Mouse (Mus musculus): Measurements from ENCODE around the gene Mrpl34. TPM values are rescaled to one million over a fixed set of nuclear protein-coding genes. Genes with fewer than 3 reads are reported as not detected.

Gene Mrpl34
- polyA plus RNA-seq, 1 experiment from 2014 or later = 191 TPM

- H3K4me3 ChIP-seq (ENCODE audit: low read depth, low read length) = peak overlapping the region; percentile 28
- H3K4me1 ChIP-seq (replicated peaks; ENCODE audit: control insufficient read depth, insufficient read depth, low read length) = no peaks in the 10 kb centered on the region
- DNase-seq (ENCODE audit: low spot score) (peak; percentile 86), ATAC-seq (replicated peaks; ENCODE audit: low FRiP score, low TSS enrichment, low read depth) (peak; percentile 79)
- H3K27ac ChIP-seq (ENCODE audit: low read depth) = no peak overlapping the region
- 0 out of 2 replicates have a peak overlapping the region, but pooled peaks have one; percentile 27 for H3K9ac ChIP-seq (ENCODE audit: low read length)
- H3K9me3 ChIP-seq (ENCODE audit: control insufficient read depth, low read length) = no peaks in the 10 kb centered on the region
- under 1% methylated on average over 57 of the region's 61 CpGs for WGBS
- H3K36me3 ChIP-seq (ENCODE audit: control insufficient read depth, insufficient read depth, low read length) = no peaks in the 10 kb centered on the region
- peak overlapping the region; percentile 71 for H3K4me2 ChIP-seq (ENCODE audit: low read length)
- peaks cover 34% of the 10 kb centered on the region for H3K27me3 ChIP-seq (replicated peaks; ENCODE audit: control insufficient read depth, insufficient read depth, low read length)
Observed at GRCm38 (mm10) chr8:71507589-71508104, 42.9 kb downstream of the Mrpl34 start.

GRCm38 (mm10) chr8:71509316-71509715 lies 44.6 kb downstream of the Mrpl34 start:
- Histone ChIP-seq H3K27me3 (replicated peaks; ENCODE audit: control insufficient read depth, insufficient read depth, low read length) (peaks cover 34% of the 10 kb centered on the region), H3K4me3 (ENCODE audit: low read depth, low read length) (no peak overlapping the region), H3K4me1 (replicated peaks; ENCODE audit: control insufficient read depth, insufficient read depth, low read length) (no peaks in the 10 kb centered on the region), H3K4me2 (ENCODE audit: low read length) (no peak overlapping the region), H3K27ac (ENCODE audit: low read depth) (no peak overlapping the region), H3K9me3 (ENCODE audit: control insufficient read depth, low read length) (no peaks in the 10 kb centered on the region), H3K36me3 (ENCODE audit: control insufficient read depth, insufficient read depth, low read length) (no peaks in the 10 kb centered on the region), H3K9ac (ENCODE audit: low read length) (no peak overlapping the region)
- no peak for ATAC-seq (replicated peaks; ENCODE audit: low FRiP score, low TSS enrichment, low read depth)
- WGBS = 68% methylated on average over 2 of the region's 2 CpGs
- no peak for DNase-seq (ENCODE audit: low spot score)

- DNase-seq (ENCODE audit: low spot score) (no peak), ATAC-seq (replicated peaks; ENCODE audit: low FRiP score, low TSS enrichment, low read depth) (no peak)
- H3K4me2 ChIP-seq (ENCODE audit: low read length) = no peak within 1 kb of the TSS; the same call in 1 of the 2 replicates
- H3K9me3 ChIP-seq (ENCODE audit: control insufficient read depth, low read length) = no peaks in the 10 kb centered on the region
- WGBS = 20% methylated on average over 14 of the region's 14 CpGs
- H3K4me1 ChIP-seq (replicated peaks; ENCODE audit: control insufficient read depth, insufficient read depth, low read length) = no peaks in the 10 kb centered on the region
- peak within 1 kb of the TSS; percentile 13; the same call in 1 of the 2 replicates for H3K4me3 ChIP-seq (ENCODE audit: low read depth, low read length)
- H3K36me3 ChIP-seq (ENCODE audit: control insufficient read depth, insufficient read depth, low read length) = no peaks in the 10 kb centered on the region
- no peak within 1 kb of the TSS for H3K9ac ChIP-seq (ENCODE audit: low read length)
- H3K27ac ChIP-seq (ENCODE audit: low read depth) = no peak within 1 kb of the TSS
- H3K27me3 ChIP-seq (replicated peaks; ENCODE audit: control insufficient read depth, insufficient read depth, low read length) = peaks cover 26% of the 10 kb centered on the region
Observed at GRCm38 (mm10) chr8:71511644-71512043, 46.9 kb downstream of the Mrpl34 start, which contains the start of gene Plvap. Gene Plvap (minus strand): TSS chr8:71511752.

GRCm38 (mm10) chr8:71513018-71513754 lies 48.4 kb downstream of the Mrpl34 start:
- Histone ChIP-seq H3K9me3 (ENCODE audit: control insufficient read depth, low read length) (no peaks in the 10 kb centered on the region), H3K27ac (ENCODE audit: low read depth) (no peak overlapping the region), H3K36me3 (ENCODE audit: control insufficient read depth, insufficient read depth, low read length) (no peaks in the 10 kb centered on the region), H3K27me3 (replicated peaks; ENCODE audit: control insufficient read depth, insufficient read depth, low read length) (peaks cover 12% of the 10 kb centered on the region), H3K4me2 (ENCODE audit: low read length) (no peak overlapping the region), H3K4me3 (ENCODE audit: low read depth, low read length) (no peak overlapping the region), H3K4me1 (replicated peaks; ENCODE audit: control insufficient read depth, insufficient read depth, low read length) (no peaks in the 10 kb centered on the region), H3K9ac (ENCODE audit: low read length) (no peak overlapping the region)
- ATAC-seq (replicated peaks; ENCODE audit: low FRiP score, low TSS enrichment, low read depth) = no peak
- DNase-seq (ENCODE audit: low spot score) = no peak
- WGBS = 66% methylated on average over 15 of the region's 15 CpGs

GRCm38 (mm10) chr8:71515043-71515442 lies 50.3 kb downstream of the Mrpl34 start:
- H3K27ac ChIP-seq (ENCODE audit: low read depth) = no peak overlapping the region
- H3K36me3 ChIP-seq (ENCODE audit: control insufficient read depth, insufficient read depth, low read length) = no peaks in the 10 kb centered on the region
- 68% methylated on average over 5 of the region's 5 CpGs for WGBS
- no peaks in the 10 kb centered on the region for H3K4me1 ChIP-seq (replicated peaks; ENCODE audit: control insufficient read depth, insufficient read depth, low read length)
- DNase-seq (ENCODE audit: low spot score) (no peak), ATAC-seq (replicated peaks; ENCODE audit: low FRiP score, low TSS enrichment, low read depth) (no peak)
- no peak overlapping the region for H3K4me3 ChIP-seq (ENCODE audit: low read depth, low read length)
- no peak overlapping the region for H3K9ac ChIP-seq (ENCODE audit: low read length)
- no peaks in the 10 kb centered on the region for H3K9me3 ChIP-seq (ENCODE audit: control insufficient read depth, low read length)
- no peaks in the 10 kb centered on the region for H3K27me3 ChIP-seq (replicated peaks; ENCODE audit: control insufficient read depth, insufficient read depth, low read length)
- H3K4me2 ChIP-seq (ENCODE audit: low read length) = no peak overlapping the region

Other genes with a start within 250 kb of the Mrpl34 start
- gene Myo9b, start 192.2 kb upstream of the Mrpl34 start, polyA plus RNA-seq (2014; fragmentation: Nextera tagmentation; extraction: Ambion mirVana) = 21.6 and 25.3 TPM in 2 replicates
- gene Haus8, start 192.0 kb upstream of the Mrpl34 start, polyA plus RNA-seq (2014; fragmentation: Nextera tagmentation; extraction: Ambion mirVana) = 47.9 and 60.1 TPM in 2 replicates
- gene Use1, start 98.1 kb upstream of the Mrpl34 start, polyA plus RNA-seq (2014; fragmentation: Nextera tagmentation; extraction: Ambion mirVana) = 110 and 111 TPM in 2 replicates
- gene Ocel1, start 93.7 kb upstream of the Mrpl34 start, polyA plus RNA-seq (2014; fragmentation: Nextera tagmentation; extraction: Ambion mirVana) = 3.5 and 5.3 TPM in 2 replicates
- gene Nr2f6, start 83.0 kb upstream of the Mrpl34 start, polyA plus RNA-seq (2014; fragmentation: Nextera tagmentation; extraction: Ambion mirVana) = 71.8 and 92.8 TPM in 2 replicates
- 8.3 and 9.4 TPM in 2 replicates for gene Ushbp1, start 69.2 kb upstream of the Mrpl34 start, polyA plus RNA-seq (2014; fragmentation: Nextera tagmentation; extraction: Ambion mirVana)
- gene Babam1, start 68.1 kb upstream of the Mrpl34 start, polyA plus RNA-seq (2014; fragmentation: Nextera tagmentation; extraction: Ambion mirVana) = 95.1 and 99.9 TPM in 2 replicates
- gene Ankle1, start 58.9 kb upstream of the Mrpl34 start, polyA plus RNA-seq (2014; fragmentation: Nextera tagmentation; extraction: Ambion mirVana) = 30.5 and 33.5 TPM in 2 replicates
- 29.4 and 30.8 TPM in 2 replicates for gene Abhd8, start 1.3 kb upstream of the Mrpl34 start, polyA plus RNA-seq (2014; fragmentation: Nextera tagmentation; extraction: Ambion mirVana)
- 102 TPM in 2 replicates for gene Dda1, start 4.2 kb downstream of the Mrpl34 start, polyA plus RNA-seq (2014; fragmentation: Nextera tagmentation; extraction: Ambion mirVana)
- gene Ano8, start 21.0 kb downstream of the Mrpl34 start, polyA plus RNA-seq (2014; fragmentation: Nextera tagmentation; extraction: Ambion mirVana) = 1.2 and 1.7 TPM in 2 replicates
- gene Gtpbp3, start 23.1 kb downstream of the Mrpl34 start, polyA plus RNA-seq (2014; fragmentation: Nextera tagmentation; extraction: Ambion mirVana) = 6.1 and 6.2 TPM in 2 replicates
- gene Plvap, start 46.8 kb downstream of the Mrpl34 start, polyA plus RNA-seq (2014; fragmentation: Nextera tagmentation; extraction: Ambion mirVana) = 59.3 and 63.7 TPM in 2 replicates
- gene Ccdc194, start 60.8 kb downstream of the Mrpl34 start, polyA plus RNA-seq (2014; fragmentation: Nextera tagmentation; extraction: Ambion mirVana) = 0.54 and 0.58 TPM in 2 replicates
- gene Bst2, start 72.5 kb downstream of the Mrpl34 start, polyA plus RNA-seq (2014; fragmentation: Nextera tagmentation; extraction: Ambion mirVana) = 11.8 and 14.5 TPM in 2 replicates
- 102 and 103 TPM in 2 replicates for gene Mvb12a, start 78.0 kb downstream of the Mrpl34 start, polyA plus RNA-seq (2014; fragmentation: Nextera tagmentation; extraction: Ambion mirVana)
- 0.83 and 1.6 TPM in 2 replicates for gene Tmem221, start 93.9 kb downstream of the Mrpl34 start, polyA plus RNA-seq (2014; fragmentation: Nextera tagmentation; extraction: Ambion mirVana)
- not detected in 2 replicates for gene Nxnl1, start 101.6 kb downstream of the Mrpl34 start, polyA plus RNA-seq (2014; fragmentation: Nextera tagmentation; extraction: Ambion mirVana)
- 15.8 and 20.0 TPM in 2 replicates for gene Slc27a1, start 103.9 kb downstream of the Mrpl34 start, polyA plus RNA-seq (2014; fragmentation: Nextera tagmentation; extraction: Ambion mirVana)
- gene Pgls, start 127.2 kb downstream of the Mrpl34 start, polyA plus RNA-seq (2014; fragmentation: Nextera tagmentation; extraction: Ambion mirVana) = 273 and 286 TPM in 2 replicates
- gene Fam129c, start 132.7 kb downstream of the Mrpl34 start, polyA plus RNA-seq (2014; fragmentation: Nextera tagmentation; extraction: Ambion mirVana) = 3.1 and 4.9 TPM in 2 replicates
- 84.4 and 85.3 TPM in 2 replicates for gene Colgalt1, start 146.0 kb downstream of the Mrpl34 start, polyA plus RNA-seq (2014; fragmentation: Nextera tagmentation; extraction: Ambion mirVana)
- gene Unc13a, start 206.8 kb downstream of the Mrpl34 start, polyA plus RNA-seq (2014; fragmentation: Nextera tagmentation; extraction: Ambion mirVana) = 1.6 and 2.4 TPM in 2 replicates
- gene Jak3, start 211.3 kb downstream of the Mrpl34 start, polyA plus RNA-seq (2014; fragmentation: Nextera tagmentation; extraction: Ambion mirVana) = 4.1 and 4.5 TPM in 2 replicates
- gene Insl3, start 224.3 kb downstream of the Mrpl34 start, polyA plus RNA-seq (2014; fragmentation: Nextera tagmentation; extraction: Ambion mirVana) = 0.98 and 1.4 TPM in 2 replicates
- gene B3gnt3, start 236.8 kb downstream of the Mrpl34 start, polyA plus RNA-seq (2014; fragmentation: Nextera tagmentation; extraction: Ambion mirVana) = 6.9 and 8.4 TPM in 2 replicates